Mouse (Mus musculus) neural tube, embryonic 13.5 days (tissue): Measurements from ENCODE around the gene Slc2a10. TPM values are rescaled to one million over a fixed set of nuclear protein-coding genes. Genes with fewer than 3 reads are reported as not detected.

Experiments
- ATAC-seq: fragments of 200-750 bp; cut with Nextera tagmentation; 2 replicates; pipeline ENCODE4 v1.8.0; 2017; ENCODE audit warnings: low read depth, mild to moderate bottlenecking, moderate TSS enrichment, moderate library complexity
- H3K27ac ChIP-seq: fragments of 300-500 bp; sonication (generic); replicated peaks from 2 replicates; pipeline ENCODE4 v1.5.1; 2015; ENCODE audit warnings: moderate library complexity, mild to moderate bottlenecking, inconsistent platforms
- H3K27me3 ChIP-seq: fragments of 300-500 bp; sonication (generic); 2 replicates; pipeline ENCODE4 v1.6.1; 2015; ENCODE audit warnings: mild to moderate bottlenecking, inconsistent platforms
- H3K36me3 ChIP-seq: fragments of 300-500 bp; sonication (generic); 2 replicates; pipeline ENCODE4 v1.6.1; 2015; ENCODE audit warnings: mild to moderate bottlenecking, inconsistent platforms
- H3K4me1 ChIP-seq: fragments of 300-500 bp; sonication (generic); replicated peaks from 2 replicates; pipeline ENCODE4 v1.6.1; 2015; ENCODE audit warnings: inconsistent platforms
- H3K4me2 ChIP-seq: fragments of 300-500 bp; sonication (generic); 2 replicates; pipeline ENCODE4 v1.6.1; 2015; ENCODE audit warnings: inconsistent platforms, mild to moderate bottlenecking, moderate library complexity
- H3K4me3 ChIP-seq: fragments of 300-500 bp; sonication (generic); 2 replicates; pipeline ENCODE4 v1.5.1; 2015; ENCODE audit warnings: mild to moderate bottlenecking, inconsistent platforms
- H3K9ac ChIP-seq: fragments of 300-500 bp; sonication (generic); 2 replicates; pipeline ENCODE4 v1.6.1; 2015; ENCODE audit warnings: moderate library complexity, mild to moderate bottlenecking, inconsistent platforms
- H3K9me3 ChIP-seq: fragments of 300-500 bp; sonication (generic); 2 replicates; pipeline ENCODE4 v1.6.1; 2016; ENCODE audit warnings: inconsistent platforms
- WGBS: fragments of 180-500 bp; shearing (Covaris S2); methylation state at CpG from one replicate; pipeline ENCODE4 v1.1.7; 2015; 5-methylcytosine and 5-hydroxymethylcytosine counted together
- polyA plus RNA-seq: library from polyadenylated mRNA; unstranded; fragments of >200 nt; fragmentation: Nextera tagmentation; extraction: Ambion mirVana; gene quantifications from 2 replicates; pipeline ENCODE4 v1.2.1, GENCODE M21; 2015

Gene Slc2a10
- polyA plus RNA-seq, 1 experiment from 2014 or later, result 2.6 TPM

DNA sequence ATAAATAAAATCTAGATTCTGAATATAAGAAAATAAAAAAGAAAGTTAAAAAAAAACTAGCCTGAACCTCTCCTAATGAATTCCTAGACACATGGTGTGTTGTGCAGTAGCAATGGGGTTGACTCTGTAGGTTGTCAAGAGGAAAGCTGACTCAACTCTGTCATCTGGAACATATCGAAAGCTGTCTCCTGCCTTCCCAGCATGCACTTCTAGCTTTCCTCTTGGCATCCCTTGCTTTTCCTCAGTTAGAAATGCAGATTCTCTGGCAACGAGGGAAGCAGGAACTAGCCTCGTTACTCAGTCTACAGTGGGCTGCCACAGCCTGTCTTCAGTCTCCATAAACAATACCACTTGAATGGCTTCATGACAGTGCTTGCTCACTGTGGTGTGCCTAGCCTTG is 17.8 kb upstream of the Slc2a10 start:
- Histone ChIP-seq H3K9ac (no peak overlapping the region), H3K4me1 (peaks cover 17% of the 10 kb centered on the region), H3K27me3 (no peaks in the 10 kb centered on the region), H3K36me3 (peaks cover 29% of the 10 kb centered on the region), H3K4me3 (no peak overlapping the region), H3K9me3 (no peaks in the 10 kb centered on the region), H3K27ac (no peak overlapping the region), H3K4me2 (no peak overlapping the region)
- 72% methylated on average over 3 of the region's 3 CpGs for WGBS
- ATAC-seq, result no peak

DNA sequence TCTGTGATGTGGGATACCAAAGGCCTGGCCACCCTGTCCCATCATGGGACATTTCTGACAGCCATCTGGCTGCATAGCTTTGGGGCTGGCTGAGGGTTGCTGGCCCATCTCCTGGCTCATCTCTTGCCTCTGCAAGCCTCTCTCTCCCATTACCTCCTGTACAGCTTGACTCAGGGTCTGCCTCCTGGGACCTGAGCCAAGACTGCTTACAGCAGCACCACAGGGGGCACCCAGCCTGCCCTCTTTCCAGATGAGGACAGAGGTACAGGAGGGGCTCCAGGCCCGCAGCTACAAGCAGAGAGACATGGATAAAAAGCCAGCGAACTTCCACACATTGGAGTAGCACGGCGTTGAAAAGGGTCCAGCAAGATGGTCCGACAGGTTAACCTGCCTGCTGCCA is 17.2 kb upstream of the Slc2a10 start:
- 64% methylated on average over 5 of the region's 5 CpGs for WGBS

DNA sequence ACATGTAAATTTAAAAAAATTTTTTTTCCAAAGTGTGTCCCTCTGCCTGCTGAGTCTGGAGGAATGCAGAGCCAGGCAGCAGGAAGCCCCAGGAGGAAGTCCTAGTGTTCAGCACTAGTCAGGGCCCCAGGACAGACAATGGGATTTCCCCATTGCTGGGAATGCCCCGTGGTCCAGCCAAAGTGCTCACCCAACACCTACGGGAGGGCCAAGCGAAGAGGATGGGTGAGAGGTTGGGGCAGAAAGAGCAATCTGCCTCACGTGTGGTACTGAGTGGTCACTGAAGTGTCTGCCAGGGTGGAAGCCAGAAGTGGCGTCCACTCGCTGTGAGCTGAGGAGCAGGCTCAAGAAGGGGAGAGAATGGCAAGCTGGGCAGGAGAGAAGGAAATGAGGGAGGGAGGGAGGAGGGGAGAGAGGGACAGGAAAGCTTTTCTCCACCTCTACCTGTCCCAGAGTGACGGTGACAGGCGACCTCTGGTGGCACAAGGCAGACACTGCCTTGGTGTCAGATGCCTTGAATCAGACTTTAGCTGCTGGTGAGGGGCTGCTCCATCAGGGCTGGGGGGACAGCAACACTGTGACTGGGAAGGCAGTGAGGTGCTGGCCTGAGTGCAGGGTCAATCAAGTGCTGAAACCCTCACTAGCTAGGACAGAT is 16.6 kb upstream of the Slc2a10 start:
- Histone ChIP-seq H3K27ac (peak overlapping the region; percentile 33), H3K4me1 (peaks cover 20% of the 10 kb centered on the region), H3K4me2 (no peak overlapping the region), H3K9me3 (no peaks in the 10 kb centered on the region), H3K27me3 (no peaks in the 10 kb centered on the region), H3K4me3 (no peak overlapping the region), H3K9ac (no peak overlapping the region; the same call in 1 of the 2 replicates), H3K36me3 (peaks cover 29% of the 10 kb centered on the region)
- peak; percentile 67 for ATAC-seq
- WGBS, result 28% methylated on average over 8 of the region's 8 CpGs

More for the DNA sequence above, 17.2 kb upstream of the Slc2a10 start:
- H3K9me3 ChIP-seq, result no peaks in the 10 kb centered on the region
- ATAC-seq, result peak; percentile 22
- peaks cover 29% of the 10 kb centered on the region for H3K36me3 ChIP-seq
- H3K9ac ChIP-seq, result no peak overlapping the region; the same call in 1 of the 2 replicates
- H3K27me3 ChIP-seq, result no peaks in the 10 kb centered on the region
- no peak overlapping the region for H3K4me2 ChIP-seq
- H3K4me1 ChIP-seq, result peaks cover 17% of the 10 kb centered on the region
- no peak overlapping the region for H3K4me3 ChIP-seq
- peak overlapping the region; percentile 33 for H3K27ac ChIP-seq

DNA sequence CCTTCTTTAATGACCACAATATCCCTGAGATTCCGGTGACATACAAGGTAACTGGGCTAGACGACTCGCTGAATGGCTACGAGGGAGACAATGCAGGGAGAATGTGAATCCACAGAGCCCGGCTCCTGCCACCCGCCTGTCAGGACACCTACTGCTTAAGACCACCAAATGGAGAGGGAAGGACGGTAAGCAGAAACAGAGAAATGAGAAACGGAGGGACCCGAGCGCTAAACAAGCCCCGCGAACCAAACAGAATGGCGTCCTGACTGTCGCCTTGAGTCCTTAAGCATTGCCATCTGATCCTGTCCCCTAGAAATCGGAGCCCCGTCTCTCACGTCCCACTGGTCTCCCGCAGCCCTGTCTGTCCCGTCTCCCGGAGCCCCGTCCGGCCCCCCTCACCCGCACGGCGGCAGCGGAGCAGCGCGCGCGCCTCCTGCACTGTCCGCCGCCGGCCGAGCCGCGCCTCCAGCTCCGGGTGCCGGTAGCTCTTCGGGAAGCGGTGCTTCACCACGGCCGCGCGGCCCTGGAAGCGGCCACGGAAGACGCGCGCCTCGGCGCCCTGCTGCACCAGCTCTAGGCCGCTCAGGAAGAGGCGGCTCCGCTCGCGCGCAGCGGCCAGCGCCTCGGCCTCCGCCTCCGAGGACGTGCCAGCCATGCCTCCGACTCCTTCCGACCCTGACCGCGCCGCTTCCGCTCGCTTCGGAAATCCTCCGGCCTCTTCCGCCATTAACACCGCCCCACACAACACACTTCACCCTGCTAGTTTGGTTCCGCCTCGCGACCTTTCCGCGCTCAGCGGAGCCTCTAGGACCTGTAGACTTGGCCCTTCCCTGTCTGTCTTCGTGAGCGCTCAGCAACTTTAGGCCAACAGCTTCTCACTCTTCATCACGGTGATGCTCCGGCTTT is 10.7 kb upstream of the Slc2a10 start, which contains the start of gene Trp53rka:
Trp53rka (minus strand) TSS at position 677 of the 906 bp plus-strand sequence.
- Histone ChIP-seq H3K4me1 (peaks cover 26% of the 10 kb centered on the region), H3K27ac (peak within 1 kb of the TSS; percentile 88), H3K4me3 (peak within 1 kb of the TSS; percentile 73), H3K9ac (peak within 1 kb of the TSS; percentile 88), H3K36me3 (peaks cover 29% of the 10 kb centered on the region), H3K9me3 (no peaks in the 10 kb centered on the region), H3K4me2 (peak within 1 kb of the TSS; percentile 82), H3K27me3 (no peaks in the 10 kb centered on the region)
- under 1% methylated on average over 83 of the region's 84 CpGs for WGBS
- ATAC-seq, result peak; percentile 87

DNA sequence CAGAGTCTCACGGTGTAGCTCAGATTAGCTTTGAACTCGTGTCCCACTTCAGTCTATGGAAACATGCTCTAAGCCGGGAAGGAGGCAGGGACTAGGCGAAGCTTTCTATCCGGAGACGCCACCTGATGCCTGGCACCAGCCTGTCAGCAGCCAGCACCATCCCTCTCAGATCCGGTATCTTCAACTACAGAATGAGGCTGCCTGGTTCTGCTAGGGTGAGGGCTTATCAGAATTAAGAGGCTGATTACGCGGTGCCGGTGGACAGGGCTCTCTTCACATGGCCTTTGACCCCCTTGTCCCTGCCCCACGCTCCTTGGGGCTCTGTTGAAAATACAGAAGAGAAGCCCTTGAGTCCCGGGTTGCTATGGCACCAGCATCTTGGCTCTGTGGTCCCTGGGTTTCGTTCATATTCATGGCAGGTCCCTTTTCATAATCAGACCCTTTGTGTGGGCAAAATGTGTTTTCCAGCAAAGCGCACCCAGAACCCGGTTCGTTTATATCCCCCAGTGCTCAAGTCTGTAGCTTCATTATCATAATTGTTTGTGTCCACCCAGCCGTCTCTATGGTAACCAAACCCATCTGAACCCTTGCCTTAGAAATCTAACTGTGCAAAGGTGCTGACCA is 9.9 kb upstream of the Slc2a10 start:
- 9% methylated on average over 17 of the region's 17 CpGs for WGBS
- Histone ChIP-seq H3K4me3 (peak overlapping the region; percentile 73), H3K27ac (peak overlapping the region; percentile 88), H3K9ac (peak overlapping the region; percentile 88), H3K4me1 (peaks cover 26% of the 10 kb centered on the region), H3K36me3 (peaks cover 22% of the 10 kb centered on the region), H3K4me2 (peak overlapping the region; percentile 82), H3K27me3 (no peaks in the 10 kb centered on the region), H3K9me3 (no peaks in the 10 kb centered on the region)
- peak; percentile 68 for ATAC-seq

DNA sequence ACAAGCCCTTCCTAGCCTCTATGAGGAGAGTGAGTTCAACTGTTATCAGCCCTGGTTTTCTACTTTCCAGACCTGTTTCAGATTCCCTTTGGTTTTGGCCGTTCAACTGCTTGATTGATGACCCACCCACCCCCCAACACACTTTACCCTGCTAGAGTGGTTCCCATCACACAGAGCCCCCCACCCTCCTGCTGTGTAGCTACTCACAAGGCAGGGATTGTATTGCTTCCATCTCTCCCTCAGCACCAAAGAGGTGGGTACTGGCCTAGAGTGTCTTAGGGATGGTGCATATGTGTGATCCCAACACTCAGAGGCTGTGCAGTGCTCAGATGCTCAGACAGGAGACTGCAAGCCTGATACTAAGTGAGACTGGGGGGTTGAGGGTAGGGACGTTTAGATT is 9.1 kb upstream of the Slc2a10 start:
- H3K4me3 ChIP-seq, result no peak overlapping the region
- H3K4me2 ChIP-seq, result peak overlapping the region; percentile 82; the same call in 1 of the 2 replicates
- 0 out of 2 replicates have a peak, but pooled peaks have one; percentile 13 for ATAC-seq
- peaks cover 26% of the 10 kb centered on the region for H3K4me1 ChIP-seq
- no peaks in the 10 kb centered on the region for H3K9me3 ChIP-seq
- H3K36me3 ChIP-seq, result peaks cover 14% of the 10 kb centered on the region
- H3K27ac ChIP-seq, result peak overlapping the region; percentile 88
- H3K27me3 ChIP-seq, result no peaks in the 10 kb centered on the region
- 26% methylated on average over 2 of the region's 2 CpGs for whole genome bisulfite sequencing
- peak overlapping the region; percentile 1; the same call in 1 of the 2 replicates for H3K9ac ChIP-seq

DNA sequence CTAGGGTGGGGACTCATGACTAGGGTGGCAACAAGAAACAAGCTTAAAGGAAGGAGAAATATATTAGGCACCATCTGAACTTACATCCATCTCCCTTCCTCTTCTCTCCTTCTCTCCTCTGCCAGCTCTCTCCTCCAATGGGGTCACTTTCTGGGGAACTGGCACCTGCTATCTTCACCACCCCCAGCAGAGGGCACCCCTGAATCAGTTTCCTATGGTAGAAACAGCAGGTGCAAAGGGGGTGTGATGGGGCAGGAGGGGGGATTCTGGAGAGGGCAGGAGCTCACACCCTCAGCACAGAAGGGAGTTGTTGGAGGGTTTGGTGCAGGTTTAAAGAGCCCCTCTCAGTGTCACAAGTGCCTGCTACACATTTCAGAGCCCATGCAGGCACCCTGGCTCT is 7.3 kb upstream of the Slc2a10 start:
- peaks cover 26% of the 10 kb centered on the region for H3K4me1 ChIP-seq
- no peaks in the 10 kb centered on the region for H3K27me3 ChIP-seq
- H3K27ac ChIP-seq, result no peak overlapping the region
- ATAC-seq, result no peak
- no peaks in the 10 kb centered on the region for H3K9me3 ChIP-seq
- no peak overlapping the region for H3K4me2 ChIP-seq
- no peak overlapping the region for H3K4me3 ChIP-seq
- no peaks in the 10 kb centered on the region for H3K36me3 ChIP-seq
- H3K9ac ChIP-seq, result no peak overlapping the region

DNA sequence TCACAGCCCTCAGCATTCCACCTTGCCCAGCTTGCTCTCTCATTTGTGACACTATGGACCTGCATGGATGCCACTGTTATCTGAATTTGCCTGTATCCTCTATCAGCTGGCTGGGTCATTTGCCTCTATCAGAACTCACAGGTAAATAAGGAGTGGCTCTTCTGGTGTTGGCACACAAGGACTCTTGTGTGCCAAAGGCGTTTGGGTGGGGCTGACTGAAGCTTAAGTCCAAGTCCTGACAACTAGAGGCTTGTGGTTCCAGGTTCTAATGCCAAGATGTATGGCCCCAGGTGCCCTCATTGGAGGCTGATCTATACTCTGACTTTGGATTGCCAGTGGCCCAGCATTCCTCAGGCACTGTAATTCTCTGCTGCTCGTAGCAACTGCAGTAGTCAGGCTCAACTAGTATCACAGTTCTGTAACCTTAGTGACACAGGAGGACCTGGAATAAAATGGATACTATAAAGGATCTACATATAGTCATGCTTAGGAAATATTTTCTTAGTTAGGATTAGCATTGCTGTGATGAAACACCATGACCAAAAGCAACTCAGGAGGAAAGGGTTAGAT is 5.8 kb upstream of the Slc2a10 start:
- H3K4me1 ChIP-seq, result peaks cover 20% of the 10 kb centered on the region
- no peak overlapping the region for H3K27ac ChIP-seq
- H3K27me3 ChIP-seq, result no peaks in the 10 kb centered on the region
- WGBS, result 75% methylated on average over 2 of the region's 2 CpGs
- no peak overlapping the region for H3K4me2 ChIP-seq
- H3K4me3 ChIP-seq, result no peak overlapping the region
- H3K9me3 ChIP-seq, result no peaks in the 10 kb centered on the region
- ATAC-seq, result no peak
- no peak overlapping the region for H3K9ac ChIP-seq
- H3K36me3 ChIP-seq, result no peaks in the 10 kb centered on the region

DNA sequence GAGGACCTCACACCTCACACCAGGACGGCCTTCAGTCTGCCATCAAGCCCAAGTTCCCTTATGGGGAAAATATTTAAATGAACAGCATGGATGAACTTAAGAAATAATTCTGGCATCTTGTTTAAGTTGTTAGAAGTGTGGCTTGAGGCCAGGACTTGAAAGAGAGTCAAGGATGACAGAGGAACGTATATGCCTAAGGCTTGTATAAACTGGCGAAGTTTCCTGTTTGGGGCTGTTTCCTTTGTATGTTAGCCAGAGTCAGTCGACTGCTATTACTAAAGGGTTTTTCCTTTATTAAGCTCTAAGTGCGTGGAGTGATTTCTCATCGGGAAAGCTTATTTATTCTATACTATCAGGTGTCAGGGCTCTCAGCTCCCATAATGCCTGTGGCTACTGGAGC is 4.8 kb upstream of the Slc2a10 start:
- no peaks in the 10 kb centered on the region for H3K9me3 ChIP-seq
- no peak overlapping the region for H3K27ac ChIP-seq
- H3K36me3 ChIP-seq, result no peaks in the 10 kb centered on the region
- no peak overlapping the region for H3K9ac ChIP-seq
- H3K4me3 ChIP-seq, result no peak overlapping the region
- H3K4me1 ChIP-seq, result peaks cover 26% of the 10 kb centered on the region
- H3K27me3 ChIP-seq, result no peaks in the 10 kb centered on the region
- no peak overlapping the region for H3K4me2 ChIP-seq
- no peak for ATAC-seq
- 81% methylated on average over 6 of the region's 6 CpGs for WGBS

DNA sequence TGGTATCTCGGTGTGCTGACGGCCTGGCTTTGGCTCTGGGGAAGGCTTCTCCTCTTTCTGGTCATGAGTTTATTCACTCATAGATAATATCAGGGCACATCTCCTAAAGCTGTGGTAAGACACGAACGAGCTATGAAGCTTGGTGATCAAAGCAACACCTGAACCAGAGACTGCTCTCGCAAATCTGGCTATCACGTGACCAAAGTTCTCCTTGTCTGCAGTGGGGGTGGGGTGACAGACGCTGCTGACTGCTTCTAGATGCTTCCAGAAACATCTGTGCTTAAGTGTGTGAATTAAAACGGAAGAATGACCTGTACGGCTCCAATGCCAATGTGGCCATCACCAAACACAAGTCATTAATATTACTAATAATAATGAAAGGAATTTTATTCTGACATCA is 6.1 kb downstream of the Slc2a10 start:
- H3K9ac ChIP-seq, result no peak overlapping the region
- WGBS, result 79% methylated on average over 9 of the region's 9 CpGs
- H3K9me3 ChIP-seq, result no peaks in the 10 kb centered on the region
- H3K4me3 ChIP-seq, result no peak overlapping the region
- H3K4me2 ChIP-seq, result no peak overlapping the region
- no peaks in the 10 kb centered on the region; the same call in 1 of the 2 replicates for H3K27me3 ChIP-seq
- no peak for ATAC-seq
- H3K36me3 ChIP-seq, result no peaks in the 10 kb centered on the region
- H3K4me1 ChIP-seq, result peaks cover 35% of the 10 kb centered on the region
- H3K27ac ChIP-seq, result no peak overlapping the region

DNA sequence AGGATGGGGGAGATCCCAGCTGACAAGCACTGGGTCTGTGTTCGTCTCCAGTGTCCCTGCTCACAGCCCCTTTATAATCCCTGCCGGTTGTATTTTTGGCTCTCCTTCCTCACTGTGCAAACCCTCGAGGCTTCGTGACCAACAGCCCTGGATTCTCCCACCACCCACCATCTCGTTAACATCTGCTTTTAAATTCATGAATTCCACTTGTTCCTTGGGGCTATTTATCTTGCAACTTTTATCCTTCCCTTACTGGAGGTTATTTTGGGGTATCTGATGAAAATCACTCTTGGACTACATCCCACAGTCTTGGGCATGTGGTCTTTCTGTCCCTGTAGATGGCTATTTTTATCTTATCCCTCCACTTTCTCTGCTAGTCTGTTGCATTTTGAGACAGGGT is 6.9 kb downstream of the Slc2a10 start:
- H3K27ac ChIP-seq, result no peak overlapping the region
- no peaks in the 10 kb centered on the region; the same call in 1 of the 2 replicates for H3K27me3 ChIP-seq
- no peak overlapping the region for H3K4me2 ChIP-seq
- 42% methylated on average over 5 of the region's 5 CpGs for WGBS
- H3K4me1 ChIP-seq, result peaks cover 33% of the 10 kb centered on the region
- no peaks in the 10 kb centered on the region for H3K9me3 ChIP-seq
- no peak overlapping the region for H3K9ac ChIP-seq
- no peak overlapping the region for H3K4me3 ChIP-seq
- H3K36me3 ChIP-seq, result no peaks in the 10 kb centered on the region
- no peak for ATAC-seq
